Mouse (Mus musculus) CH12.LX (cell line): ENCODE measurements around the gene Rsph14. TPM values are rescaled to one million over a fixed set of nuclear protein-coding genes. Genes with fewer than 3 reads are reported as not detected.

Experiments used
- DNase-seq: peaks from one replicate; pipeline ENCODE4 v3.0.0-alpha.2; 2013; ENCODE audit errors: extremely low read depth
- H3K27ac ChIP-seq: 2 replicates; pipeline ENCODE4 v1.5.1; 2012; ENCODE audit warnings: low read depth, mild to moderate bottlenecking, control low read depth, moderate library complexity; ENCODE audit not compliant: insufficient read depth
- H3K27me3 ChIP-seq: replicated peaks from 2 replicates; pipeline ENCODE3; 2012; ENCODE audit warnings: inconsistent platforms
- H3K36me3 ChIP-seq, 2 experiments: replicated peaks in 1 of 2; 2 replicates each; pipeline versions ENCODE3 to v1.6.1; 2012; ENCODE audit warnings: inconsistent platforms in 1 of 2, low read length in 1 of 2, mild to moderate bottlenecking in 1 of 2, mixed read lengths in 1 of 2, moderate library complexity in 1 of 2; ENCODE audit not compliant: control insufficient read depth in 1 of 2, insufficient read depth in 1 of 2
- H3K4me1 ChIP-seq, 2 experiments: 2 replicates each; pipeline ENCODE4 v1.6.1; 2012; ENCODE audit warnings: inconsistent platforms in 1 of 2, moderate library complexity in 1 of 2; ENCODE audit not compliant: insufficient read depth in 2 of 2, control insufficient read depth in 1 of 2
- H3K4me2 ChIP-seq: 2 replicates; pipeline ENCODE4 v1.6.1; 2012; ENCODE audit warnings: low read depth, mild to moderate bottlenecking, control low read depth; ENCODE audit not compliant: poor library complexity, insufficient read depth, severe bottlenecking
- H3K4me3 ChIP-seq, 3 experiments: fragments of 150-350 bp in 1 of 3; sonication (generic) in 1 of 3; replicated peaks in 1 of 3; 2 replicates each; pipeline versions ENCODE3 to v1.5.1; 2011 to 2012; ENCODE audit warnings: low read depth in 2 of 3, low read length in 2 of 3, mild to moderate bottlenecking in 2 of 3, moderate library complexity in 2 of 3, control low read depth in 1 of 3, improper control_type of control experiment in 1 of 3, inconsistent platforms in 1 of 3, mixed read lengths in 1 of 3; ENCODE audit not compliant: poor library complexity in 1 of 3
- H3K79me2 ChIP-seq: replicated peaks from 2 replicates; pipeline ENCODE4 v1.6.1; 2012; ENCODE audit warnings: mild to moderate bottlenecking, moderate library complexity; ENCODE audit not compliant: control insufficient read depth, poor library complexity, insufficient read depth, severe bottlenecking; ENCODE audit errors: extremely low read depth
- H3K9ac ChIP-seq: 2 replicates; pipeline ENCODE4 v1.6.1; 2012; ENCODE audit warnings: low read depth, mild to moderate bottlenecking, control low read depth, moderate library complexity; ENCODE audit not compliant: insufficient read depth
- H3K9me3 ChIP-seq: replicated peaks from 2 replicates; pipeline ENCODE3; 2012; ENCODE audit warnings: low read length, inconsistent platforms, mixed read lengths
- CHD2 ChIP-seq: IDR thresholded peaks from 2 replicates; pipeline ENCODE4 v1.6.1; 2011; ENCODE audit warnings: low read length, improper control_type of control experiment
- ETS1 ChIP-seq: conservative IDR thresholded peaks from 2 replicates; pipeline ENCODE4 v1.6.1; 2012; ENCODE audit warnings: low read depth, mild to moderate bottlenecking, inconsistent platforms, low read length, improper control_type of control experiment, moderate library complexity
- HCFC1 ChIP-seq: IDR thresholded peaks from 2 replicates; pipeline ENCODE4 v1.6.1; 2012; ENCODE audit warnings: low read depth, mild to moderate bottlenecking, inconsistent platforms, low read length, improper control_type of control experiment
- KAT2A ChIP-seq: IDR thresholded peaks from 2 replicates; pipeline ENCODE4 v1.6.1; 2012; ENCODE audit warnings: low read length, improper control_type of control experiment, inconsistent platforms; ENCODE audit not compliant: insufficient replicate concordance
- MAZ ChIP-seq: IDR thresholded peaks from 2 replicates; pipeline ENCODE4 v1.6.1; 2012; ENCODE audit warnings: low read depth, mild to moderate bottlenecking, inconsistent platforms, low read length, improper control_type of control experiment, moderate library complexity
- MEF2A ChIP-seq: IDR thresholded peaks from 2 replicates; pipeline ENCODE4 v1.6.1; 2014; ENCODE audit warnings: low read depth, mild to moderate bottlenecking, inconsistent platforms, low read length, improper control_type of control experiment, borderline replicate concordance
- MXI1 ChIP-seq: IDR thresholded peaks from 2 replicates; pipeline ENCODE4 v1.6.1; 2011; ENCODE audit warnings: mild to moderate bottlenecking, low read depth, low read length, improper control_type of control experiment
- NELFE ChIP-seq: IDR thresholded peaks from 2 replicates; pipeline ENCODE4 v1.6.1; 2011; ENCODE audit warnings: low read depth, low read length, improper control_type of control experiment
- NRF1 ChIP-seq: IDR thresholded peaks from 2 replicates; pipeline ENCODE4 v1.6.1; 2014; ENCODE audit warnings: low read depth, mild to moderate bottlenecking, inconsistent platforms, low read length, improper control_type of control experiment, moderate library complexity
- SIN3A ChIP-seq: IDR thresholded peaks from 2 replicates; pipeline ENCODE4 v1.6.1; 2012; ENCODE audit warnings: low read length, improper control_type of control experiment, inconsistent platforms
- SMC3 ChIP-seq: IDR thresholded peaks from 2 replicates; pipeline ENCODE4 v1.6.1; 2011; ENCODE audit warnings: low read depth, low read length, improper control_type of control experiment
- TBP ChIP-seq: conservative IDR thresholded peaks from 2 replicates; pipeline ENCODE4 v1.6.1; 2011; ENCODE audit warnings: low read depth, low read length, improper control_type of control experiment
- USF2 ChIP-seq: conservative IDR thresholded peaks from 2 replicates; pipeline ENCODE4 v1.6.1; 2011; ENCODE audit warnings: low read depth, low read length, improper control_type of control experiment
- ZMIZ1 ChIP-seq: IDR thresholded peaks from 2 replicates; pipeline ENCODE4 v1.6.1; 2012; ENCODE audit warnings: low read depth, mild to moderate bottlenecking, inconsistent platforms, low read length, improper control_type of control experiment
- dilution Hi-C: fragments of 300-500 bp; cut with MboI; formaldehyde crosslinking; loops from 2 replicates; pipeline ENCODE4 v1.14.3; 2020; ENCODE audit warnings: low sequenced_read_pairs; ENCODE audit not compliant: extremely low pct_unique_long_range_greater_than_20kb, extremely low pct_ligation_motif_present
- in situ Hi-C: fragments of 300-500 bp; cut with MboI; formaldehyde crosslinking; loops from 3 replicates; pipeline ENCODE4 v1.14.3; 2019; ENCODE audit warnings: low sequenced_read_pairs, low pct_ligation_motif_present, low pct_unique_long_range_greater_than_20kb, mixed read lengths
- polyA plus RNA-seq: library from polyadenylated mRNA; unstranded; fragments of >175 nt; gene quantifications from 2 replicates; pipeline ENCODE4 v1.2.1, GENCODE M21; 2012; ENCODE audit warnings: low read depth; ENCODE audit not compliant: insufficient read length
- total RNA-seq, 2 experiments: library from RNA; depleted of rRNA; stranded (reverse); fragments of 300-350 nt in 1 of 2; fragments of >200 nt in 1 of 2; gene quantifications; 2 replicates each; pipeline ENCODE4 v1.2.3; 2012 to 2014

Rsph14 gene
- total and polyA plus RNA-seq, 3 experiments, result not detected

DNA sequence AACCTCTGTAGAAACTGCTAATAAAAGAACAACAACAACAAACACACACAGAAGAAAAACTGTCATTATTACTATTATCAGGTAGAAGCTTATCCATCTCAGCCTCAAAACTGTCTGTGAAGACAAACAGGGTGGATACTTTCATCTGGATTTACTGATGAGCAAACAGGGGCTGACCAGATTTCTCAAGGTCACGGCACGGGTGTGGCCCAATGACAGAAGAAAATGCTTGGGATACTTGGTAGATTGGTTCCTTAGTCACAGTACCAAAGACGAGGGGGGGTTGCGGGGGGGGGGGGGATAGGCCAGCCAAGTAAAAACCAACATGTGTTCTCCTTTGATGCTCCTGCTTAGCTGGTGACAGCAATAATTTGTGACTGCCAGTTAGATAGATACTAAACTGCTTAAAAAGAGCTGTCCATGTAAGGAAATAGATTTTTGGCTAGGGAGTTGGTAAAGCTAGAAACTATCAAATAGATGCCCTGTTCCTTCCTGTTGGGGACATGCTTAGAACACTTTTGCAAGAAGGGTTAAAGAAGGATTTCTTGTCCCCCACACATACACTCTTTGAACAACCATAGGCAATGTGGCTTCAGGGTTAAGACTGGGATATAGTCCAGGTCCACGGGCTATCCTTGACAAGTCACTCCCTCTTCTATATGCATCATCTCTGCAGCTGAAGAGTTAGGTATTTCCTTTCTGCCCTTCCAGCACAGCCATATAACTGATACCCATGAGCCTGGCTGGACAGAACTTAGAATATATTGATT lies 856 bp downstream of the Rsph14 start:
- no peak overlapping the region for H3K9ac ChIP-seq
- no peaks in the 10 kb centered on the region for H3K79me2 ChIP-seq
- H3K4me3 ChIP-seq, result no peak overlapping the region
- no peak overlapping the region for H3K27ac ChIP-seq
- H3K4me2 ChIP-seq, result no peak overlapping the region
- dilution Hi-C loops (no loop called here), in situ Hi-C loops (no loop called here)
- H3K27me3 ChIP-seq, result no peaks in the 10 kb centered on the region
- H3K4me1 ChIP-seq, result peaks cover 9 to 24% of the 10 kb centered on the region in 2 experiments
- no peaks in the 10 kb centered on the region for H3K9me3 ChIP-seq
- DNase-seq, result no peak
- TF ChIP-seq MXI1, result no peak
- H3K36me3 ChIP-seq, result no peaks in the 10 kb centered on the region

DNA sequence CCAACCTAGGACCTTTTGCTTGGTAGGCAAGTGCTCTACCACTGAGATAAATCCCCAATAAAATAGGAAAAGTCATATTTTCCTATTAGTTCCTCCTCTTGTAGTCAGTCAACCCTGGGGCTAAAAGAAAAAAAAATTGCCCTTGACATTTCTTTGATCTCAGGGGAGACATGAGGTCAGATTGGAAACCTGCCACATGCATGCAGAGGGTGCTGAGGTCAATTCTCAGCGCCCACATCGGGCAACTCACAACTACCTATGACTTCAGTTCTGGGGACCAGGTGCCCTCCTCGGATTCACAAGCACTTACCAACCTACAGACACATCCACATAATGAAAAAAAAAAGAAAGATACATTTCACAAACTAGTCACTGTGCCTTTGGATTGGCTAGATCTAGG lies 2.2 kb downstream of the Rsph14 start:
- TF ChIP-seq MAZ, result no peak
- no peak for TF ChIP-seq MXI1
- no peak for TF ChIP-seq MEF2A
- TF ChIP-seq CHD2, result no peak
- no peak for TF ChIP-seq TBP
- no peak for TF ChIP-seq KAT2A
- no peak for TF ChIP-seq USF2
- peaks cover 9 to 20% of the 10 kb centered on the region in 2 experiments for H3K4me1 ChIP-seq

DNA sequence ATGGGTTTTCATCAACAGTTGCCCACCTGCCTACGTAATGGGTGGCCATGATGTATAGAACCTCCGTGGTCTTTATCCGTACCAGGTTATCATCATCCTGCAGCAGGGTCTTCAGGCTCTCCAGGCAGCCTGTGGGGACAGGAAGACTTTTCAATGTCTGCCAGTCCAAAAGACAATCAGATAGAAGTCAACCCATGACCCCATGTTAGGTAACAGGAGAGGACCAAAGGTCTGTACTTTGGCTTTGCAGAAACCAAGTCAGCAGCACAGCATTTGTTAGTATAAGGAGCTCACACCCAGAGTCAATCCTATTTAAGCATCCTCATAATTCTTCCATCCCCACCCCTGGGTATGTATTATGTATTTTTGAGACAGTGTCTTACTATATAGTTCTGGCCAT lies 2.7 kb downstream of the Rsph14 start:
- no peaks in the 10 kb centered on the region for H3K9me3 ChIP-seq
- no peaks in the 10 kb centered on the region for H3K79me2 ChIP-seq
- no peak for DNase-seq
- H3K4me3 ChIP-seq, result no peak overlapping the region
- H3K27me3 ChIP-seq, result no peaks in the 10 kb centered on the region
- no peak overlapping the region for H3K27ac ChIP-seq
- no peak for TF ChIP-seq HCFC1
- no peak for TF ChIP-seq SMC3
- TF ChIP-seq KAT2A, result no peak
- no peak for TF ChIP-seq CHD2
- no peak for TF ChIP-seq NELFE
- TF ChIP-seq ETS1, result no peak
- TF ChIP-seq ZMIZ1, result no peak
- no peak for TF ChIP-seq SIN3A
- TF ChIP-seq NRF1, result no peak
- H3K36me3 ChIP-seq, result no peaks in the 10 kb centered on the region
- H3K9ac ChIP-seq, result no peak overlapping the region
- in situ Hi-C loops, result no loop called here
- H3K4me2 ChIP-seq, result no peak overlapping the region
- H3K4me1 ChIP-seq, result peaks cover 9 to 20% of the 10 kb centered on the region in 2 experiments
- dilution Hi-C loops, result no loop called here

More for the DNA sequence above, 2.2 kb downstream of the Rsph14 start:
- Histone ChIP-seq H3K36me3 (no peaks in the 10 kb centered on the region), H3K4me3 (no peak overlapping the region), H3K79me2 (no peaks in the 10 kb centered on the region), H3K27me3 (no peaks in the 10 kb centered on the region), H3K27ac (no peak overlapping the region), H3K4me2 (no peak overlapping the region), H3K9me3 (no peaks in the 10 kb centered on the region), H3K9ac (no peak overlapping the region)
- DNase-seq, result no peak
- dilution Hi-C loops (no loop called here), in situ Hi-C loops (no loop called here)
